Mouse (Mus musculus): ENCODE results near the gene Fam72a.
A peak's percentile ranks its signal among the peaks of the same experiment; 100 is the strongest.

The Fam72a gene

DNA sequence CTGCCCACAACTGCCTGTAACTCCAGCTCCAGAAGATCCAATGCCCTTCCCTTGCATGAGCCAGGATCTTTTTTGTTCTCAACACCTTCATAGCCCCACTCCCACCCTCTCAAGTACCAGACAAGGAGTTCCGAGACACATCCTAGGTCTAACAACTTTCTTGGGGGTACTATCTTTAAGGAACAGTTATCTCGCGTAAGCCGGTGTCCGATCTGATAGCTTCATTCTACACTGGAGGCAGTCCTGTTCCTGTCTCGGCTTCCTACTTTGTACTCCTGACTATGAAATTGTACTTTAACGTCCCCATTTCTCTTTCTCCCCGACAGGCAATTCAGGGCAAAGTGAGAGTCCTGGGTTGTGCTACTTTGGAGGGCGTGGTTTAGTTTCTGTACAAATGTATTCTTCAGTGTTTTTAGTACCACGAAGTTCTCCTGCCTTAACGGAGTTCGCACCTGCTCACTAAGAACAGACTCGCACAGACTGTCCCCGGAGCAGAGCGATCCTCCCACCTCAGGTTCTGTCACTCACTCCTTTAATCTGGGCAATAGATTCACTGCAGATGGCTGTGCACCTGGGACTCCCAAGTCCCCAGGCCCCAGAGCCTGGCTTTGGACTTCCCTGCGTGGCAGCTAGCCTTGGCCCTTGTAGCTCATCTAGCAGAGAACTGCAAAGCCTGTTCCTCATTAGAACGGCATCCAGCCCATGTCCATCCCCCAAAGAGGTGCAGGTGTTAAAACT, 51.4 kb downstream of the Fam72a start:
- peak; percentile 14 to 30 for DNase-seq (ENCODE audit: low spot score in 2 of 2)

DNA sequence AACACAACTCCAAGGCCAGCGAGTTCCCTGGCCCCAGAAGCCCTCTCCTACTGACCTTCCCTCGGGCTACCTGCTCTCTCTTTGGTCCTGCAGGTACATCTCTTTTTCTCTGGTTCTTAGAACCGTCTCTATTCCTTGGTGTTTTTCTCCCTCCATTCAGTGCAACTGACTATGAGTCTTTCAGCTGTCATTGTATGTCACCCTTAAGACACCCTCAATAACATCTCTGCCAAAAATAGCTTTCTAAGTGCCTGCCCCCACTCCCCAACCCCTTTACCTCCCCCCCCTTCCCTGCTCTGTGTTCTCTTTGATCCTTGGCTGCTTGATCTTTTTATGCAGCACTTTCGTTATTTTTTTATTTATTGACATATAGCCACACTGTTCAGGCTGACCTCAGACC, 52.7 kb downstream of the Fam72a start:
- DNase-seq (ENCODE audit: low spot score in 2 of 2) = no peak

GRCm38 (mm10) chr1:131583598-131583997, 55.9 kb downstream of the Fam72a start:
- DNase-seq (ENCODE audit: low spot score in 2 of 2) = no peak

DNA sequence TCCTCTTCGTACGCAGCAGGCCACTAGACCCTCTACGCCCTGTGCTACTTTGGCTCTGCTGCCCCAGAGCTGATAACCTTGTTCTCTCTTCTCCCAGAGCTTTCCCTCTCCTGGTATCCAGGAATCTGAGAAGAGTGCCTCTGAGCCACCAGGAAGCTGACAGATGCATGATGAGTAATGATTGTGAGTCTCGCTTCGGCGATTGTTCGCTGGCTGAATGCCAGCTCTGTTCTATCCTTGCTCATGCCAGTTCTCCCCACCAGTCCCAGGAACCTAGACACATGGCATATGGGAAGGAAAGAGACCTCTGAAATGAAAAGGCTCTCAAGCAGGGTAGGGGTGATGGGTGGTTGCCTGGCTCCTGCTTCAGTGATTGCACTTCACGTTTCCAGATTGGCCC, 59.1 kb downstream of the Fam72a start:
- peak; percentile 17 to 46 for DNase-seq (ENCODE audit: low spot score in 2 of 2)
